Mouse (Mus musculus): Measurements from ENCODE around the gene Foxp2.

The Foxp2 gene

DNA sequence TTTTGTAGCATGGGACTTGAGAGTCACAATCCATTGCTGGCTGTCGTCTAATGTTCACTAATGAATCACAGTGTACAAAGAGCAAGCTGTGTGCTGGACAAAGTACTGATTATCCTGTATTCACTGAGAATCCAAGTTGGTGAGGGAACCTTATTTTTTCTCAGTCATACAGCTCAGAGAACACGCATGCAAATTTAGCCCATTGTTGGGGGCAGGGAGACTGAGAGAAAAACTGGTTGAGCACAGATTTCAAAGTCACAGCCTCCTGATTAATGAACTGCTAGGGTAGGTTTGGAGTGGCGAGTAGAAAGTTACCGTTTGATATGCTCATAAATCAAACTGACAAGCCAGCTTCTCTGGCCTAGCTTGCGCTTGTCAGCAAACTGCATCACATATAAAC is 477.1 kb downstream of the Foxp2 start:
- no peak for DNase-seq

GRCm38 (mm10) chr6:15396462-15396861 is 495.3 kb downstream of the Foxp2 start:
- DNase-seq, result no peak

- no peak for DNase-seq
Observed at GRCm38 (mm10) chr6:15397485-15397884, 496.3 kb downstream of the Foxp2 start.

- DNase-seq, result no peak
Observed at GRCm38 (mm10) chr6:15401138-15401537, 500.0 kb downstream of the Foxp2 start.

DNA sequence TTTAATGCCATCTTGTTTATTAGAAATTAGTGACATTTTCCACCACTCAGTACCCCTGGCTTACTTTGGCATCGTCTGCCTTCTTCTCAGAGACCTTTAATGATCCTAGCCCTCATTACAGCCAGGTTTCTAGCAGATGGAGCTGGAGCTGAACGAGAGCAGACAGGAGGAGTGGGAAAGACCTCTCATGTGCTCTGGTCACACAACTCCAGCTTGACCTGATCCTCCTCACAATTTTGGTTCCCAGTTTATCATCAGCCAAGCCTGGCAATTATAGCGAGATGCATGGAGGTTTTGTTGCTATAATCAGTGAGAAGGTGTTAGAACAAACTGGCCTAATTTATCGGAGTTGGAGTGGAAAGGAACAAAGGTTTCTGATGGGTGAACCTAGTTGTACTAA is 500.9 kb downstream of the Foxp2 start:
- no peak for DNase-seq

DNA sequence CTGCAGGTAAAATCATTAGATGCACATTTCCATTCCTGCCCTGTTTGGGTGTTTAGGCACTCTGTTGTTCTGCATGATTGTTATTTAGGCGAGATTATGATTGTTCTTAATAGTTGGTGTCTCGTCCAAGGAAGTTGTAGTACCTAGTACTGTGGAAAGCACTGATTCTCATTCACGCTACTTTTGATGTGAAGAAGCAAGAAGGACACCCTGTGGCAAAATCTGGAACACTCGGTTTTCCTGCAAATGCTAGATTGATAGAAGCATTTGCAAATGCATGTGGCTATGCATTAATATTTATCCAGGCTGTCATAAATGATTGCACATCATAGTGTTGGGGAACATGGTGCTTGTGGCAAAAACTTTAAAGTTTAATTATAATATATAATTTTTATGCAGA is 514.0 kb downstream of the Foxp2 start:
- DNase-seq, result peak in 1 of 2 experiments; percentile 9

DNA sequence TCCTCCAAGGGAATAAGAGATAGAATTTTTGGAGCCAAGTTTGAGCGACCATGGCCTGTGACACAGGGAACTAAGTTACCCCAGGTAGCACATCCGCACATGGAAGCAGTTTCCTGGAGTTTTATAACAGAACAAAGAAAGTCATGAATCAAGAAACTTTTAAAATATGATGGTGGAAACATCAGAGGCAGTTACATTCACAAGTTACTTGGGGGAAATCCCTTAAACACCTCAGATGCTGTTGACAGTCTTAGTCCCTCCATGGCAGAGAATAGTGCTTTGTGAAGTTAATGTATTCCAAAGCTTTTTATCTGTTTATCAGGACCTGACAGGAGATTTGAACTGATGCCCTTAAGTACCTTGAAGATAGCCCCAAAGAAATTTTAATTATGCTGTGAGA is 558.6 kb downstream of the Foxp2 start:
- no peak for DNase-seq

DNA sequence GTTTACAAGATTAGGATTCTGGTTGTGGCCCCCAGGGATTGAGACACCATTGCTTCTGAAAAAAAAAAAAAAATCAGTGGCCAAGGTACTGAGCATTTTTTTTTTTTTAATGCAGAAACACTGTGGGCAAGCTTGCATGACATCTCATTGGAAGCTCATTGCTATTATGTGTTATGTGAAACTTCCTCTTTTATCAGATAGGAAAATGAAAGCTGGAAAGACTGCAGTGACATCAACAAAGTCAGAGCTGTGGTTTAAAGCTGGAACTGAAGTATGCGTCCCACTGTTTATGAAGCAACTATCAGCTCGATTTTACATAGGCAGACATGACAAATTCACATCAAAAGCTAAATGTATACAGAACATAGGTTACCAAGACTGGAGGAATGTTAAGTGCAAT is 562.2 kb downstream of the Foxp2 start:
- no peak for DNase-seq

DNA sequence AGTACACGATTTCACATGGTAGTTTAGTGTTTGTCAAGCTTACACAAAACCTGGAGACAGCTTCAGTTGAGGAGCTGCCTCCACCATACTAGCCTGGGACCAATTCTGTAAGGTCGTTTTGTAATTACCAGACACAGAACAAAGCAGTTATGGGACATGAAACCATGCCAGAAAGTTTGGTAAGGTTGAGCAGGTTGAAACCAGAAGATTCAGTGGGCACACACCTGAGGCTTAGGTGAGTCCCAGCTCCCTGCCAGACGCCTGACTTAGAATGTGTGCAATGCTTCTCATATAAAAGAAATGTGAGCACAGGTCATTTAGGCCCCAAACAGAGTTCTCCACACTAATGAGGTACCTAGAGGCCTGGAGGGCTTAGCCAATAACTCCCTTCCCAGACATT is 564.3 kb downstream of the Foxp2 start:
- no peak for DNase-seq

DNA sequence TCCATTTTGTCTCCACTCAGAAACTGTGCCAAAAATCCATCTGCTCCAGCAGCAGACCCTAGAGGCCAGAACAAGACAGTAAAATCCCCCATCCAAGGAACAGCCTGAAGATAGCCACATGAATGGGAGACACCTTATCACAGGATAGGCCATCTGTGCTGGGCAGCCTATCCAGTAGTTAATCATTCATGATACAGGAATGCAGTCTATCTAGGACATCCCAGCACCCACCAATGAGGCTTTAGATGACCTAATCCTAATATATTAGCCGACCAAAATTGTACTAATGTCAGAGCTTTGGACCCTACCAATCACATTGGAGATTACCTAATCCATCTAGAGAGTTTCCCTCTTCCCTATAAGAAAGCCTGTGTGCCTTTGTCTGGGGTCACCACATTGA is 565.5 kb downstream of the Foxp2 start:
- DNase-seq, result no peak

GRCm38 (mm10) chr6:15486909-15487308 is 585.8 kb downstream of the Foxp2 start:
- no peak for DNase-seq

Measured in cerebellum, postnatal 25 days (tissue).